Mouse (Mus musculus) bone marrow macrophage, adult 2 months (primary cell): Measurements from ENCODE around the gene Plpp3. TPM values are rescaled to one million over a fixed set of nuclear protein-coding genes. Genes with fewer than 3 reads are reported as not detected.

Experiments
- H3K27ac ChIP-seq: 2 replicates; pipeline ENCODE4 v1.5.1; 2012; ENCODE audit warnings: low read depth, low read length; ENCODE audit not compliant: insufficient read depth
- H3K4me1 ChIP-seq: 2 replicates; pipeline ENCODE4 v1.6.1; 2012; ENCODE audit warnings: low read length; ENCODE audit not compliant: control insufficient read depth, insufficient read depth
- H3K4me3 ChIP-seq: 2 replicates; pipeline ENCODE4 v1.5.1; 2012; ENCODE audit warnings: mild to moderate bottlenecking, low read length, moderate library complexity; ENCODE audit not compliant: insufficient read depth
- CTCF ChIP-seq: IDR thresholded peaks from 2 replicates; pipeline ENCODE4 v1.5.1; 2012; ENCODE audit warnings: low read depth, mild to moderate bottlenecking, low read length, moderate library complexity
- POLR2A ChIP-seq: IDR thresholded peaks from 2 replicates; pipeline ENCODE4 v1.6.1; 2012; ENCODE audit warnings: mild to moderate bottlenecking, low read depth, low read length, borderline replicate concordance
- polyA plus RNA-seq: library from polyadenylated mRNA; stranded (reverse); fragments of >200 nt; gene quantifications from 2 replicates; pipeline ENCODE4 v1.2.4, GENCODE M21; 2012; ENCODE audit not compliant: missing spikeins, insufficient read depth, insufficient read length

Gene Plpp3
- polyA plus RNA-seq, 1 experiment, result 0.58 TPM

GRCm38 (mm10) chr4:105276062-105276795 is 119.1 kb downstream of the Plpp3 start:
- Histone ChIP-seq H3K4me1 (peaks cover 21% of the 10 kb centered on the region), H3K4me3 (no peak overlapping the region), H3K27ac (no peak overlapping the region)
- TF ChIP-seq POLR2A (no peak), CTCF (no peak)

GRCm38 (mm10) chr4:105278161-105278560 is 121.0 kb downstream of the Plpp3 start:
- no peak for TF ChIP-seq POLR2A
- TF ChIP-seq CTCF, result no peak
- H3K27ac ChIP-seq, result no peak overlapping the region
- no peak overlapping the region for H3K4me3 ChIP-seq
- peaks cover 12% of the 10 kb centered on the region for H3K4me1 ChIP-seq

GRCm38 (mm10) chr4:105278571-105279410 is 121.6 kb downstream of the Plpp3 start:
- H3K4me1 ChIP-seq, result peaks cover 12% of the 10 kb centered on the region
- H3K27ac ChIP-seq, result no peak overlapping the region
- no peak overlapping the region for H3K4me3 ChIP-seq
- no peak for TF ChIP-seq POLR2A
- no peak for TF ChIP-seq CTCF

- Histone ChIP-seq H3K4me1 (peaks cover 8% of the 10 kb centered on the region), H3K4me3 (no peak overlapping the region), H3K27ac (no peak overlapping the region)
- TF ChIP-seq POLR2A (no peak), CTCF (no peak)
These were observed 122.7 kb downstream of the Plpp3 start for GRCm38 (mm10) chr4:105279806-105280205.

- H3K4me1 ChIP-seq, result peaks cover 12% of the 10 kb centered on the region
- TF ChIP-seq POLR2A, result no peak
- TF ChIP-seq CTCF, result no peak
These were observed 124.6 kb downstream of the Plpp3 start for GRCm38 (mm10) chr4:105281751-105282231.

More at GRCm38 (mm10) chr4:105281751-105282231, 124.6 kb downstream of the Plpp3 start:
- Histone ChIP-seq H3K27ac (no peak overlapping the region), H3K4me3 (no peak overlapping the region)

Other genes with a start within 250 kb of the Plpp3 start
- not detected in 2 replicates for gene Fyb2, start 243.9 kb upstream of the Plpp3 start, polyA plus RNA-seq
- gene Prkaa2, start 47.5 kb upstream of the Plpp3 start, polyA plus RNA-seq, result 0.09 TPM in 1 of 2 replicates, not detected in the other